Mouse (Mus musculus) embryonic facial prominence, embryonic 10.5 days (tissue): ENCODE data around the gene Per3. TPM values are rescaled to one million over a fixed set of nuclear protein-coding genes. Genes with fewer than 3 reads are reported as not detected.
A peak's percentile ranks its signal among the peaks of the same experiment; 100 is the strongest.

Experiments used
- DNase-seq: peaks from one replicate; pipeline ENCODE4 v3.0.0-alpha.2; 2017; ENCODE audit warnings: low spot score
- H3K27ac ChIP-seq: fragments of 300-500 bp; sonication (generic); replicated peaks from 2 replicates; pipeline ENCODE4 v1.5.1; 2016; ENCODE audit warnings: mild to moderate bottlenecking
- H3K27me3 ChIP-seq: fragments of 300-500 bp; sonication (generic); replicated peaks from 2 replicates; pipeline ENCODE4 v1.6.1; 2016; ENCODE audit warnings: low read depth, mild to moderate bottlenecking; ENCODE audit not compliant: poor library complexity, severe bottlenecking
- H3K36me3 ChIP-seq: fragments of 300-500 bp; sonication (generic); replicated peaks from 2 replicates; pipeline ENCODE4 v1.6.1; 2016; ENCODE audit warnings: mild to moderate bottlenecking, moderate library complexity
- H3K4me1 ChIP-seq: fragments of 300-500 bp; sonication (generic); 2 replicates; pipeline ENCODE4 v1.6.1; 2016
- H3K4me3 ChIP-seq: fragments of 300-500 bp; sonication (generic); 2 replicates; pipeline ENCODE4 v1.5.1; 2016; ENCODE audit warnings: mild to moderate bottlenecking, moderate library complexity
- H3K9me3 ChIP-seq: fragments of 300-500 bp; sonication (generic); 2 replicates; pipeline ENCODE4 v1.6.1; 2016; ENCODE audit warnings: mild to moderate bottlenecking
- WGBS: fragments of 180-500 bp; shearing (Covaris S2); methylation state at CpG from one replicate; pipeline ENCODE4 v1.1.7; 2016; 5-methylcytosine and 5-hydroxymethylcytosine counted together
- polyA plus RNA-seq: library from polyadenylated mRNA; unstranded; fragments of >200 nt; fragmentation: Nextera tagmentation; extraction: Ambion mirVana; gene quantifications from 2 replicates; pipeline ENCODE4 v1.2.1, GENCODE M21; 2016

Per3 gene
- polyA plus RNA-seq, 1 experiment from 2014 or later, result 7.8 TPM

DNA sequence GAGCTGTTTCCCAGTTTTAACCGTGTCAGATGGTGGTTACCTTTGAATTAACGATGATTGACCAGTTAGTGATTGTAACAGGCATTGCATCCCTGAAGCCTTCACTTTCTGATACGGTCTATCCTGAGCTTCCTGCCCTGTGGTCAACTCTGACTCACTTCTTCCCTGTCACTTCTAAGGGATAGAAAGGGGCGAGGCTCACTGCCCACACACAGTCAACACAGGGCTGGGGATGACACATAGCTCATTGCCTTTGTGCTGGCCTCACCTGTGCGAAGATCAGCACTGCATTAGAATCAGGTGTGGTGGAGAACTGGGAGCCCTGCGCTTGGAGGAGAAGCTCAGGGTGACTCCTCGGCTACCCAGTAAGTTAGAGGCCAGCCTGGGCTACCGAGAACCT, 75.5 kb downstream of the Per3 start:
- no peak for DNase-seq
- Histone ChIP-seq H3K4me1 (peaks cover 4% of the 10 kb centered on the region; the same call in 1 of the 2 replicates), H3K36me3 (no peaks in the 10 kb centered on the region), H3K27me3 (0 out of 2 replicates have a peak, but pooled peaks cover under 1% of the 10 kb centered on the region), H3K9me3 (no peaks in the 10 kb centered on the region), H3K27ac (no peak overlapping the region), H3K4me3 (no peak overlapping the region)
- whole genome bisulfite sequencing, result 88% methylated on average over 8 of the region's 8 CpGs

DNA sequence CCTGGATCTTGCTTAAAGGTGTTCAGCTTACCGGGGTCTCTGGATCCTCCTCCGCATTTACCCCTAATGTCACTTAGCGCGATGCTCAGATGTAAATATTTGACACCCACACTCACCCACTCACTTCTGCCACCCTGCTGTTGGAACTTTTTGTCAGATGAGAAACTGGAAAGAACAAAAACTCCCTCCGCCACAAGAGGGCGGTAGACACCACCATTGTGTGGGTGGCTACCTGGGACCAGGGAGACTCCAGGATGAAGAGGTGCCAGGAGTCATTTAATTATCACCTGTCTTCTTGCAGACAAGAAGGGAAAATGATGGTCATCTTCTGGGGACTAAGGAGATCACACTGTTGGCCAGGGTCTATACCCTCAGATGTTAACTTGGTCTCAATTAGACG, 77.9 kb downstream of the Per3 start:
- no peak overlapping the region for H3K4me3 ChIP-seq
- WGBS, result 18% methylated on average over 7 of the region's 7 CpGs
- DNase-seq, result peak; percentile 64
- no peaks in the 10 kb centered on the region for H3K9me3 ChIP-seq
- H3K4me1 ChIP-seq, result peaks cover 4% of the 10 kb centered on the region; the same call in 1 of the 2 replicates
- H3K27ac ChIP-seq, result no peak overlapping the region
- H3K27me3 ChIP-seq, result 0 out of 2 replicates have a peak, but pooled peaks cover 5% of the 10 kb centered on the region
- H3K36me3 ChIP-seq, result no peaks in the 10 kb centered on the region

GRCm38 (mm10) chr4:150965555-150965951, 78.9 kb downstream of the Per3 start:
- Histone ChIP-seq H3K9me3 (no peaks in the 10 kb centered on the region), H3K4me3 (no peak overlapping the region), H3K4me1 (peaks cover 4% of the 10 kb centered on the region; the same call in 1 of the 2 replicates), H3K27me3 (0 out of 2 replicates have a peak, but pooled peaks cover 5% of the 10 kb centered on the region), H3K36me3 (no peaks in the 10 kb centered on the region), H3K27ac (no peak overlapping the region)
- 72% methylated on average over 11 of the region's 11 CpGs for WGBS
- DNase-seq, result no peak

DNA sequence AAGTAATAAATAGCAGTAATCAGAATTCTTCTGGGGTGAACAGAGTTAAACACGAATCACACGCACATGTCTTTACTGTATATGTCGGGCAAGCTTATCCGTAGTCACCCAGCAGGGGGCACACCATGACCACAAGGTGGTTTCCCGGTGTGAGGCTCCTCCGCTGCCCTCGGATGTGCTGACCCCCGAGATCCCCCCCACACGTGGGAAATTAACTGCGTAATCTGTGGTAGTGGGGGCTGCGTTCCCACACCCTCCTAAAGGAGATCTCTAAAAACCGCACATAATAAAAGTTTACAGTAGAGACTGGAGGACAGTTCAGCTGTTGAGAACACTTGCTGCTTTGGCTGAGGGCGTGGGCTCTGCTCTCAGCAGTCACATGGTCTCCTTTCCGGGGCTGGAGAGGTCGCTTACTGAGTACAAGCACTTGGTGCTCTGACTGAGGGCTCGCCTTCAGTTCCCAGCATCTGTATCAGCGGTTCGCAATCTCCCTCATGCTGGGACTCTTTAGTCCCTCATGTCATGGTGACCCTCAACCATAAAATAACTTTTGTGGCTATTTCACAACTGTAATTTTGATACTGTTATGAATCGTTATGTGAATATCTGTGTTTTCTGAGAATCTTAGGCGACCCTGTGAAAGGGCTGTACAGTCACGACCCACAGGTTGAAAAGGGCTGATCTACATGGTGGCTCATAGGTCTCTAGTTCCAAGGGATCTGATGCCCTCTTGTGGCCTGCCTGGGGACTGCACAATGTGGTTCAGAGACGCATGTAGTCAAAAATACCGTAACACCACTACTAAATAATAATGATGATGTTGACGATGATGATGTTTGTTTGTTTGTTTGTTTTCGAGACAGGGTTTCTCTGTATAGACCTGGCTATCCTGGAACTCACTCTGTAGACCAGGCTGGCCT, 79.6 kb downstream of the Per3 start:
- no peak overlapping the region for H3K27ac ChIP-seq
- H3K4me1 ChIP-seq, result peaks cover 4% of the 10 kb centered on the region; the same call in 1 of the 2 replicates
- H3K27me3 ChIP-seq, result 0 out of 2 replicates have a peak, but pooled peaks cover 5% of the 10 kb centered on the region
- H3K36me3 ChIP-seq, result no peaks in the 10 kb centered on the region
- peak overlapping the region; percentile 39 for H3K4me3 ChIP-seq
- WGBS, result 14% methylated on average over 25 of the region's 25 CpGs
- DNase-seq, result peak; percentile 84
- H3K9me3 ChIP-seq, result no peaks in the 10 kb centered on the region

DNA sequence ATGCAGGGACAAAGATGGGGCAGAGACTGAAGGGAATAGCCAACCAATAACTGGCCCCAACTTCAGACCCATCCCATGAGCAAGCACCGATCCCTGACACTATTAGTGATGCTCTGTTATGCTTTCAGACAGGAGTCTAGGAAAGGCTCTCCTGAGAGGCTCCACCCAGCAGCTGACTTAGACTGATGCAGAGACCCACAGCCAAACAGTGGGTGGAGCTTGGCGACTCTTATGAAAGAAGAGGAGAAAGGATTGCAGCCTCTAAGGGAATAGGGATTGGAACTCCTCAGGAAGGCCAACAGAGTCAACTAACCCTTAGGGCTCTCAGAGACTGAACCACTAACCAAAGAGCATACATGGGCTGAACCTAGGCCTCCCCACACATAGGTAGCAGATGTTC, 80.8 kb downstream of the Per3 start:
- H3K4me3 ChIP-seq, result no peak overlapping the region
- peaks cover 4% of the 10 kb centered on the region; the same call in 1 of the 2 replicates for H3K4me1 ChIP-seq
- WGBS, result 73% methylated on average over 2 of the region's 2 CpGs
- no peak overlapping the region for H3K27ac ChIP-seq
- no peak for DNase-seq
- no peaks in the 10 kb centered on the region for H3K9me3 ChIP-seq
- 0 out of 2 replicates have a peak, but pooled peaks cover 5% of the 10 kb centered on the region for H3K27me3 ChIP-seq
- H3K36me3 ChIP-seq, result no peaks in the 10 kb centered on the region

DNA sequence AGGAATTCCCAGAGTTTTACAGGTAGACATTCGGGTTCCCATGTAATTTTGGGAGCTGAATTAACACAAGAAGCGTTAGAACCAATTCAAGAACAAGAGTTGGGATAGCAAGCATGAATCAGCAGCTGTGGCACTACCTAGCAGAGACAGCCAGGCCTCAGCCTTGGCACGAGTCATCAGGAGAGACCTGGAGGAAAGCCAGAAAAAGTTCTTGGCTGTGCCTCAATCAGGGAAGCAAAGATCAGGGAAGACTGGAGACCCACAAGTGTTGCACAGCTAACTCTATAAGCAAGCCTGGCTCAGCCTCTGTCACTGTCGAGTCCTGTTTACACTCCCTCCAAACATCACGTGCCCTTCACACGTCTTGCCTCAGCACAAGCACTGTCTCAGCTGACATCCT, 82.2 kb downstream of the Per3 start:
- WGBS, result 76% methylated on average over 6 of the region's 6 CpGs
- 0 out of 2 replicates have a peak, but pooled peaks cover 5% of the 10 kb centered on the region for H3K27me3 ChIP-seq
- no peaks in the 10 kb centered on the region for H3K9me3 ChIP-seq
- H3K27ac ChIP-seq, result no peak overlapping the region
- no peaks in the 10 kb centered on the region for H3K36me3 ChIP-seq
- no peak overlapping the region for H3K4me3 ChIP-seq
- no peak for DNase-seq
- peaks cover 4% of the 10 kb centered on the region; the same call in 1 of the 2 replicates for H3K4me1 ChIP-seq

DNA sequence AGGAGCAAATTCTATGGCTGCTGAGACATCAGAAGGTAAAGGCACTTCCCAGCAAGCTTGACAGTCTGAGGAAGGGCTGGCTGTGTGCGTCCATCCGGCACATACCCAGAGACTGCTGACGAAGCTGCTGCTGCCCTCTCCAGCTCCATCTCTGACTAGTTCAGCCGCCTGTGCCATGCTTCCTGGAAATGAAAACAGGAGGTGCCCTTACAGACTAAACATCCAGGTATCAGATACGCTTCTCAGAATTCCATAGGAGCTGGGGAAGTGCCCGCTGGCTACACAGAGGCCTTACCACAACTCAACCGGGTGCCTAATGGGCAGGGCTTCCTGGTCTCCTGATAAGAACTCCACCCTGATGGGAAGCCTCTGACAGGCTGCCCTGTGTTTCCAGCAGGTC, 85.9 kb downstream of the Per3 start:
- H3K4me1 ChIP-seq, result no peaks in the 10 kb centered on the region
- DNase-seq, result no peak
- 80% methylated on average over 7 of the region's 7 CpGs for WGBS
- no peak overlapping the region for H3K4me3 ChIP-seq
- H3K36me3 ChIP-seq, result no peaks in the 10 kb centered on the region
- 0 out of 2 replicates have a peak, but pooled peaks cover under 1% of the 10 kb centered on the region for H3K27me3 ChIP-seq
- no peaks in the 10 kb centered on the region for H3K9me3 ChIP-seq
- no peak overlapping the region for H3K27ac ChIP-seq

- H3K36me3 ChIP-seq, result no peaks in the 10 kb centered on the region
- no peaks in the 10 kb centered on the region for H3K4me1 ChIP-seq
- H3K4me3 ChIP-seq, result no peak overlapping the region
- no peak for DNase-seq
- no peaks in the 10 kb centered on the region for H3K27me3 ChIP-seq
- H3K9me3 ChIP-seq, result no peaks in the 10 kb centered on the region
- H3K27ac ChIP-seq, result no peak overlapping the region
- WGBS, result 77% methylated on average over 1 of the region's 1 CpGs
Observed at GRCm38 (mm10) chr4:150957106-150957458, 87.4 kb downstream of the Per3 start.

- WGBS, result 86% methylated on average over 13 of the region's 13 CpGs
- no peak overlapping the region for H3K27ac ChIP-seq
- H3K4me3 ChIP-seq, result no peak overlapping the region
- no peaks in the 10 kb centered on the region for H3K27me3 ChIP-seq
- DNase-seq, result no peak
- no peaks in the 10 kb centered on the region for H3K4me1 ChIP-seq
- H3K9me3 ChIP-seq, result no peaks in the 10 kb centered on the region
- no peaks in the 10 kb centered on the region for H3K36me3 ChIP-seq
Observed at GRCm38 (mm10) chr4:150956369-150957105, 87.9 kb downstream of the Per3 start.

Other genes with a start within 250 kb of the Per3 start
- gene Errfi1, start 190.7 kb downstream of the Per3 start, polyA plus RNA-seq, result 27.0 and 28.1 TPM in 2 replicates
- 496 and 508 TPM in 2 replicates for gene Park7, start 130.2 kb downstream of the Per3 start, polyA plus RNA-seq
- gene Tnfrsf9, start 130.1 kb downstream of the Per3 start, polyA plus RNA-seq, result 0.38 and 0.69 TPM in 2 replicates
- not detected in 2 replicates for gene Uts2, start 47.6 kb downstream of the Per3 start, polyA plus RNA-seq
- gene Vamp3, start 13.3 kb upstream of the Per3 start, polyA plus RNA-seq, result 105 and 110 TPM in 2 replicates
- not detected in 2 replicates for gene Gm13090, start 44.9 kb upstream of the Per3 start, polyA plus RNA-seq